Mouse (Mus musculus) neural tube, embryonic 13.5 days (tissue): Measurements from ENCODE around the gene Ndufb4. TPM values are rescaled to one million over a fixed set of nuclear protein-coding genes. Genes with fewer than 3 reads are reported as not detected.

Source experiments
- ATAC-seq: fragments of 200-750 bp; cut with Nextera tagmentation; 2 replicates; pipeline ENCODE4 v1.8.0; 2017; ENCODE audit warnings: low read depth, mild to moderate bottlenecking, moderate TSS enrichment, moderate library complexity
- H3K27ac ChIP-seq: fragments of 300-500 bp; sonication (generic); replicated peaks from 2 replicates; pipeline ENCODE4 v1.5.1; 2015; ENCODE audit warnings: moderate library complexity, mild to moderate bottlenecking, inconsistent platforms
- H3K27me3 ChIP-seq: fragments of 300-500 bp; sonication (generic); 2 replicates; pipeline ENCODE4 v1.6.1; 2015; ENCODE audit warnings: mild to moderate bottlenecking, inconsistent platforms
- H3K36me3 ChIP-seq: fragments of 300-500 bp; sonication (generic); 2 replicates; pipeline ENCODE4 v1.6.1; 2015; ENCODE audit warnings: mild to moderate bottlenecking, inconsistent platforms
- H3K4me1 ChIP-seq: fragments of 300-500 bp; sonication (generic); replicated peaks from 2 replicates; pipeline ENCODE4 v1.6.1; 2015; ENCODE audit warnings: inconsistent platforms
- H3K4me2 ChIP-seq: fragments of 300-500 bp; sonication (generic); 2 replicates; pipeline ENCODE4 v1.6.1; 2015; ENCODE audit warnings: inconsistent platforms, mild to moderate bottlenecking, moderate library complexity
- H3K4me3 ChIP-seq: fragments of 300-500 bp; sonication (generic); 2 replicates; pipeline ENCODE4 v1.5.1; 2015; ENCODE audit warnings: mild to moderate bottlenecking, inconsistent platforms
- H3K9ac ChIP-seq: fragments of 300-500 bp; sonication (generic); 2 replicates; pipeline ENCODE4 v1.6.1; 2015; ENCODE audit warnings: moderate library complexity, mild to moderate bottlenecking, inconsistent platforms
- H3K9me3 ChIP-seq: fragments of 300-500 bp; sonication (generic); 2 replicates; pipeline ENCODE4 v1.6.1; 2016; ENCODE audit warnings: inconsistent platforms
- WGBS: fragments of 180-500 bp; shearing (Covaris S2); methylation state at CpG from one replicate; pipeline ENCODE4 v1.1.7; 2015; 5-methylcytosine and 5-hydroxymethylcytosine counted together
- polyA plus RNA-seq: library from polyadenylated mRNA; unstranded; fragments of >200 nt; fragmentation: Nextera tagmentation; extraction: Ambion mirVana; gene quantifications from 2 replicates; pipeline ENCODE4 v1.2.1, GENCODE M21; 2015

Ndufb4 gene
- polyA plus RNA-seq, 1 experiment from 2014 or later, result 68.9 TPM

GRCm38 (mm10) chr16:37622403-37622802 is 31.9 kb downstream of the Ndufb4 start:
- Histone ChIP-seq H3K4me2 (no peak overlapping the region), H3K9me3 (no peaks in the 10 kb centered on the region), H3K27me3 (no peaks in the 10 kb centered on the region), H3K9ac (no peak overlapping the region), H3K27ac (no peak overlapping the region), H3K4me1 (peaks cover 13% of the 10 kb centered on the region), H3K36me3 (no peaks in the 10 kb centered on the region), H3K4me3 (no peak overlapping the region)
- no peak for ATAC-seq
- 84% methylated on average over 3 of the region's 3 CpGs for WGBS

GRCm38 (mm10) chr16:37617695-37618094 is 36.6 kb downstream of the Ndufb4 start:
- H3K9me3 ChIP-seq, result no peaks in the 10 kb centered on the region
- peak overlapping the region; percentile 70 for H3K27ac ChIP-seq
- no peaks in the 10 kb centered on the region for H3K36me3 ChIP-seq
- WGBS, result 30% methylated on average over 3 of the region's 3 CpGs
- peak; percentile 75 for ATAC-seq
- H3K9ac ChIP-seq, result no peak overlapping the region
- peaks cover 25% of the 10 kb centered on the region for H3K4me1 ChIP-seq
- no peak overlapping the region for H3K4me2 ChIP-seq
- no peaks in the 10 kb centered on the region for H3K27me3 ChIP-seq
- no peak overlapping the region for H3K4me3 ChIP-seq

GRCm38 (mm10) chr16:37616104-37616503 is 38.1 kb downstream of the Ndufb4 start:
- Histone ChIP-seq H3K27me3 (no peaks in the 10 kb centered on the region), H3K36me3 (no peaks in the 10 kb centered on the region), H3K4me1 (peaks cover 25% of the 10 kb centered on the region), H3K9ac (0 out of 2 replicates have a peak overlapping the region, but pooled peaks have one; percentile 13), H3K9me3 (no peaks in the 10 kb centered on the region), H3K4me2 (no peak overlapping the region), H3K4me3 (no peak overlapping the region), H3K27ac (no peak overlapping the region)
- 76% methylated on average over 8 of the region's 8 CpGs for WGBS
- ATAC-seq, result no peak

GRCm38 (mm10) chr16:37615429-37615828 is 38.8 kb downstream of the Ndufb4 start:
- H3K4me3 ChIP-seq, result no peak overlapping the region
- H3K27ac ChIP-seq, result no peak overlapping the region
- WGBS, result 65% methylated on average over 8 of the region's 8 CpGs
- H3K9me3 ChIP-seq, result no peaks in the 10 kb centered on the region
- no peaks in the 10 kb centered on the region for H3K27me3 ChIP-seq
- ATAC-seq, result no peak
- no peak overlapping the region for H3K9ac ChIP-seq
- peaks cover 25% of the 10 kb centered on the region for H3K4me1 ChIP-seq
- H3K4me2 ChIP-seq, result no peak overlapping the region
- H3K36me3 ChIP-seq, result no peaks in the 10 kb centered on the region

GRCm38 (mm10) chr16:37614540-37614939 is 39.7 kb downstream of the Ndufb4 start:
- Histone ChIP-seq H3K27ac (no peak overlapping the region), H3K36me3 (no peaks in the 10 kb centered on the region), H3K4me2 (no peak overlapping the region), H3K9me3 (no peaks in the 10 kb centered on the region), H3K4me1 (peaks cover 30% of the 10 kb centered on the region), H3K27me3 (no peaks in the 10 kb centered on the region), H3K9ac (no peak overlapping the region), H3K4me3 (no peak overlapping the region)
- WGBS, result 91% methylated on average over 9 of the region's 9 CpGs
- ATAC-seq, result no peak

GRCm38 (mm10) chr16:37612013-37612412 is 42.2 kb downstream of the Ndufb4 start:
- Histone ChIP-seq H3K27me3 (no peaks in the 10 kb centered on the region), H3K4me2 (no peak overlapping the region), H3K4me1 (peaks cover 19% of the 10 kb centered on the region; the same call in 1 of the 2 replicates), H3K27ac (no peak overlapping the region), H3K9me3 (no peaks in the 10 kb centered on the region), H3K4me3 (no peak overlapping the region), H3K9ac (no peak overlapping the region), H3K36me3 (no peaks in the 10 kb centered on the region)
- no peak for ATAC-seq
- 96% methylated on average over 5 of the region's 5 CpGs for whole genome bisulfite sequencing

- Histone ChIP-seq H3K4me1 (peaks cover 13% of the 10 kb centered on the region; the same call in 1 of the 2 replicates), H3K36me3 (no peaks in the 10 kb centered on the region), H3K27ac (no peak overlapping the region), H3K9me3 (no peaks in the 10 kb centered on the region), H3K9ac (no peak overlapping the region), H3K4me3 (no peak overlapping the region), H3K27me3 (no peaks in the 10 kb centered on the region), H3K4me2 (no peak overlapping the region)
- WGBS, result 75% methylated on average over 7 of the region's 7 CpGs
- no peak for ATAC-seq
These were observed 43.2 kb downstream of the Ndufb4 start for GRCm38 (mm10) chr16:37611072-37611471.

GRCm38 (mm10) chr16:37610333-37610732 is 43.9 kb downstream of the Ndufb4 start:
- H3K4me2 ChIP-seq, result no peak overlapping the region
- ATAC-seq, result no peak
- no peaks in the 10 kb centered on the region for H3K9me3 ChIP-seq
- H3K27me3 ChIP-seq, result no peaks in the 10 kb centered on the region
- 0 out of 2 replicates have a peak overlapping the region, but pooled peaks have one; percentile 18 for H3K27ac ChIP-seq
- no peak overlapping the region for H3K9ac ChIP-seq
- H3K36me3 ChIP-seq, result no peaks in the 10 kb centered on the region
- H3K4me3 ChIP-seq, result no peak overlapping the region
- 74% methylated on average over 8 of the region's 8 CpGs for WGBS
- H3K4me1 ChIP-seq, result peaks cover 11% of the 10 kb centered on the region; the same call in 1 of the 2 replicates

GRCm38 (mm10) chr16:37604243-37604642 is 50.0 kb downstream of the Ndufb4 start:
- Histone ChIP-seq H3K4me2 (no peak overlapping the region), H3K36me3 (no peaks in the 10 kb centered on the region), H3K9me3 (no peaks in the 10 kb centered on the region), H3K4me1 (peaks cover 5% of the 10 kb centered on the region; the same call in 1 of the 2 replicates), H3K9ac (no peak overlapping the region), H3K4me3 (no peak overlapping the region), H3K27ac (no peak overlapping the region), H3K27me3 (no peaks in the 10 kb centered on the region)
- no peak for ATAC-seq
- 82% methylated on average over 6 of the region's 6 CpGs for WGBS

GRCm38 (mm10) chr16:37603431-37603830 is 50.8 kb downstream of the Ndufb4 start:
- H3K27me3 ChIP-seq, result no peaks in the 10 kb centered on the region

GRCm38 (mm10) chr16:37599326-37599725 is 54.9 kb downstream of the Ndufb4 start:
- ATAC-seq, result no peak
- 78% methylated on average over 3 of the region's 3 CpGs for WGBS
- Histone ChIP-seq H3K9me3 (no peaks in the 10 kb centered on the region), H3K4me2 (no peak overlapping the region), H3K4me3 (no peak overlapping the region), H3K4me1 (no peaks in the 10 kb centered on the region), H3K36me3 (no peaks in the 10 kb centered on the region), H3K27me3 (no peaks in the 10 kb centered on the region), H3K9ac (no peak overlapping the region), H3K27ac (no peak overlapping the region)

More at GRCm38 (mm10) chr16:37603431-37603830, 50.8 kb downstream of the Ndufb4 start:
- no peaks in the 10 kb centered on the region for H3K4me1 ChIP-seq
- H3K9ac ChIP-seq, result no peak overlapping the region
- H3K36me3 ChIP-seq, result no peaks in the 10 kb centered on the region
- no peak overlapping the region for H3K4me2 ChIP-seq
- WGBS, result 95% methylated on average over 1 of the region's 1 CpGs
- ATAC-seq, result no peak
- no peaks in the 10 kb centered on the region for H3K9me3 ChIP-seq
- no peak overlapping the region for H3K27ac ChIP-seq
- no peak overlapping the region for H3K4me3 ChIP-seq

- ATAC-seq, result no peak
- Histone ChIP-seq H3K4me1 (no peaks in the 10 kb centered on the region), H3K9me3 (no peaks in the 10 kb centered on the region), H3K27ac (no peak overlapping the region), H3K9ac (no peak overlapping the region), H3K36me3 (no peaks in the 10 kb centered on the region), H3K4me2 (no peak overlapping the region), H3K4me3 (no peak overlapping the region), H3K27me3 (no peaks in the 10 kb centered on the region)
- 91% methylated on average over 7 of the region's 7 CpGs for WGBS
These were observed 55.8 kb downstream of the Ndufb4 start for GRCm38 (mm10) chr16:37598463-37598862.

- Histone ChIP-seq H3K36me3 (no peaks in the 10 kb centered on the region), H3K4me2 (no peak overlapping the region), H3K4me1 (no peaks in the 10 kb centered on the region), H3K9me3 (no peaks in the 10 kb centered on the region), H3K9ac (no peak overlapping the region), H3K27ac (no peak overlapping the region), H3K4me3 (no peak overlapping the region), H3K27me3 (no peaks in the 10 kb centered on the region)
- no peak for ATAC-seq
- 78% methylated on average over 5 of the region's 5 CpGs for WGBS
These were observed 56.8 kb downstream of the Ndufb4 start for GRCm38 (mm10) chr16:37597412-37597811.
